Mouse (Mus musculus) liver, embryonic 14.5 days (tissue): ENCODE measurements around the gene Serbp1. TPM values are rescaled to one million over a fixed set of nuclear protein-coding genes. Genes with fewer than 3 reads are reported as not detected.
"Not testable (repeated sequence)": the region's sequence is repeated elsewhere in the genome, so short reads cannot be mapped to it uniquely, and the experiment has no call there.

Experiments used
- ATAC-seq: fragments of 200-750 bp; cut with Nextera tagmentation; 2 replicates; pipeline ENCODE4 v1.8.0; 2017; ENCODE audit warnings: moderate number of reproducible peaks, mild to moderate bottlenecking, moderate library complexity; ENCODE audit not compliant: insufficient read depth
- DNase-seq, 3 experiments: peaks; one replicate each; pipeline ENCODE4 v3.0.0-alpha.2; 2012 to 2013; ENCODE audit warnings: low read depth in 3 of 3, low spot score in 3 of 3
- H3K27ac ChIP-seq: fragments of 300-500 bp; sonication (generic); 2 replicates; pipeline ENCODE4 v1.5.1; 2014; ENCODE audit warnings: moderate library complexity, mild to moderate bottlenecking, control low read depth, inconsistent platforms
- H3K27me3 ChIP-seq: fragments of 300-500 bp; sonication (generic); 2 replicates; pipeline ENCODE4 v1.6.1; 2014; ENCODE audit warnings: mild to moderate bottlenecking, low read length, moderate library complexity; ENCODE audit not compliant: control insufficient read depth, insufficient read depth
- H3K36me3 ChIP-seq: fragments of 300-500 bp; sonication (generic); replicated peaks from 2 replicates; pipeline ENCODE4 v1.6.1; 2014; ENCODE audit warnings: low read depth; ENCODE audit not compliant: control insufficient read depth, insufficient read depth
- H3K4me1 ChIP-seq, 2 experiments: fragments of 200-500 bp in 1 of 2; fragments of 300-500 bp in 1 of 2; sonication (generic) in 1 of 2; replicated peaks; 2 replicates each; pipeline ENCODE4 v1.6.1; 2012 to 2014; ENCODE audit warnings: antibody characterized with exemption in 1 of 2, inconsistent platforms in 1 of 2, low read length in 1 of 2; ENCODE audit not compliant: control insufficient read depth in 2 of 2, insufficient read depth in 2 of 2
- H3K4me2 ChIP-seq: fragments of 300-500 bp; sonication (generic); 2 replicates; pipeline ENCODE4 v1.6.1; 2014; ENCODE audit warnings: low read depth, mild to moderate bottlenecking, control low read depth, moderate library complexity
- H3K4me3 ChIP-seq, 2 experiments: fragments of 200-500 bp in 1 of 2; fragments of 300-500 bp in 1 of 2; sonication (generic) in 1 of 2; 2 replicates each; pipeline ENCODE4 v1.5.1; 2012 to 2014; ENCODE audit warnings: low read depth in 2 of 2, low read length in 2 of 2, mild to moderate bottlenecking in 2 of 2, control low read depth in 1 of 2, inconsistent platforms in 1 of 2, moderate library complexity in 1 of 2; ENCODE audit not compliant: insufficient read depth in 1 of 2
- H3K9ac ChIP-seq: fragments of 300-500 bp; sonication (generic); replicated peaks from 2 replicates; pipeline ENCODE4 v1.6.1; 2014; ENCODE audit warnings: mild to moderate bottlenecking, control low read depth, moderate library complexity
- H3K9me3 ChIP-seq: fragments of 300-500 bp; sonication (generic); 2 replicates; pipeline ENCODE4 v1.6.1; 2016; ENCODE audit warnings: low read length, mixed read lengths; ENCODE audit not compliant: control insufficient read depth
- CTCF ChIP-seq: IDR thresholded peaks from 2 replicates; pipeline ENCODE4 v1.5.1; 2016; ENCODE audit warnings: antibody characterized with exemption, low read depth, control low read depth
- EP300 ChIP-seq: IDR thresholded peaks from 2 replicates; pipeline ENCODE4 v1.6.1; 2016; ENCODE audit warnings: antibody characterized with exemption, low read depth
- WGBS: fragments of 180-500 bp; shearing (Covaris S2); extraction: QIAGEN DNeasy Blood & Tissue Kit; methylation state at CpG from one replicate; pipeline ENCODE4 v1.1.7; 2014; ENCODE audit not compliant: insufficient replicate concordance; 5-methylcytosine and 5-hydroxymethylcytosine counted together
- polyA plus RNA-seq, 2 experiments: library from polyadenylated mRNA; depleted of rRNA in 1 of 2; stranded (reverse) in 1 of 2; unstranded in 1 of 2; fragments of >200 nt; fragmentation: Nextera tagmentation in 1 of 2; extraction: Ambion mirVana in 1 of 2; gene quantifications; 2 replicates each; pipeline versions ENCODE4 v1.2.1 to v1.2.3; 2012 to 2014

Serbp1 gene
- polyA plus RNA-seq, 2 experiments, result 336 to 339 TPM

DNA sequence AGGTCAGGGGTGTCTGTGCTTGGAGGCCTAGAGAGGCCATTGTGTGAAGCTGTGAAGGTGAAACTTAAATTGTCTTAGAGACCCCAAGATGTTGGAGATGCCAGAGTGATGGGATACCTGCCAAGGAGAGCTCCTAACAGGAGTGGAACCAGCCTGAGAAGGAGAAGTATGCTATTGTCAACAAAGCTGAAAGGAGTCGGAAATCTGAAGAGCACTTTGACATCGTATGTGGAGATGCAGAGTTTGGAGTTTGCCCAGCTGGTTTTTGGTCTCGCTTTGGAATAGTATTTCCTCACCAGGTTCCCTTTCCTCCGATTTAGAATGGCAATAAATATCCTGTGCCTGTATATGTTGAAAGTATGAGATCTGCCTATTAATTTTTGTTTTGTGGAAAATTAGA is 20.6 kb upstream of the Serbp1 start:
- TF ChIP-seq CTCF, result no peak
- no peak for TF ChIP-seq EP300
- WGBS, result 59% methylated on average over 4 of the region's 4 CpGs
- Histone ChIP-seq H3K4me1 (no peaks in the 10 kb centered on the region), H3K27me3 (no peaks in the 10 kb centered on the region), H3K27ac (no peak overlapping the region), H3K4me2 (no peak overlapping the region), H3K9ac (no peak overlapping the region), H3K36me3 (no peaks in the 10 kb centered on the region), H3K9me3 (no peaks in the 10 kb centered on the region), H3K4me3 (no peak overlapping the region)
- DNase-seq, result no peak
- ATAC-seq, result no peak

DNA sequence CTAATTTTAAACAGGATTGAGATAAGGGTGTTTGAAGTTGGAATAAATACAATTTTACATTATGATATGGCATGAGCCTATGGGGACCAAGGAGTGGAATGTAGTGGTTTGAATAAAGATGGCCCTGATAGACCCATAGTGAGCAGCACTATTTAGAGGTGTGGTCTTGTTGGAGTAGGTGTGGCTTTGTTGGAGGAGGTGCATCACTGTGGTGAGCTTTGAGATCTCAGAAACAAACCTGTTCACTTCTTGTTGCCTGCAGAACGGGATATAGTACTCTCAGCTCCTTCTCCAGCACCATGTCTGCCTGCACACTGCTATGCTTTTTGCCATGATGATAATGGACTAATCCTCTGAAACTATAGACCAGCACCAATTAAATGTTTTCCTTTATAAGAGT is 20.1 kb upstream of the Serbp1 start:
- no peak overlapping the region for H3K4me3 ChIP-seq
- H3K9ac ChIP-seq, result no peak overlapping the region
- WGBS, result 59% methylated on average over 1 of the region's 1 CpGs
- H3K4me2 ChIP-seq, result no peak overlapping the region
- no peak for DNase-seq
- no peaks in the 10 kb centered on the region for H3K27me3 ChIP-seq
- no peaks in the 10 kb centered on the region for H3K9me3 ChIP-seq
- H3K4me1 ChIP-seq, result no peaks in the 10 kb centered on the region
- no peak for ATAC-seq
- no peak overlapping the region for H3K27ac ChIP-seq
- no peak for TF ChIP-seq EP300
- H3K36me3 ChIP-seq, result no peaks in the 10 kb centered on the region

DNA sequence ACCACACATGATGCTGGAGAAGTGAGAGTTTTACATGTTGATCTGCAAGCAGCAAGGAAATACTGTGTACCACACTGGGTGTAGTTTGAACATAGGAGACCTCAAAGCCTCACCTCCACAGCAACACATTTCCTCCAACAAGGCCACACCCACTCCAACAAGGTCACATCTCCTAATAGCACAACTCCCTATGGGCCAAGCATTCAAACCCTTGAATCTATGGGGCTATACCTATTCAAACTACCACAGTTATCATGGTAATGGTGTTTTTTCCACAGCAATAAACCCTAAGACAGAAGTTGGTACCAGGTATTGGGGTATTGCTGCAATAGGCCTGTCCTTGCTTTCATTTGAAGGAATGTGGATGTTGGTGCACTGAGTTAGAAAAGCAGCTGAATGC is 19.4 kb upstream of the Serbp1 start:
- no peak for ATAC-seq
- TF ChIP-seq EP300 (no peak), CTCF (no peak)
- H3K9ac ChIP-seq, result no peak overlapping the region

DNA sequence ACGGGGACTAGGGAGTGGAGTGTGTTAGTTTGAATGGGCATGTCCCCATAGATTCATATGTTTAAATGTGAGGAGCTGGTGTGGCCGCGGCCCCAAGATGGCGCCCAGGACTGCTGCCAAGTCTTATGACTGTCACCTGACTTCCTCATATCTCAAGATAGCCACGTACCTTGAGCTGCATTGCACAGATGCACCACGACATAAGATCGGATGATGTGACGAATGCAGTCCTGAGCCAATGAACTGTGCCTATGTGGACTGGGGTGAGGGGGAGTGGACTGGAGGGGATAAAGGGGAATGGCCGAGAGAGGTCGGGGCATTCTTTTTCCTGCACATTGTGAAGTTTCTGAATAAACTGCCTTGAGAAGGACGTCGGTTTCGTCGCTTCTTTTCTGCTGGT is 18.0 kb upstream of the Serbp1 start:
- H3K4me3 ChIP-seq, ATAC-seq, H3K27me3 ChIP-seq, H3K9ac ChIP-seq, H3K4me1 ChIP-seq, H3K27ac ChIP-seq, DNase-seq, H3K9me3 ChIP-seq, H3K36me3 ChIP-seq, H3K4me2 ChIP-seq: not testable (repeated sequence)
- WGBS, result 67% methylated on average over 14 of the region's 14 CpGs

More for the DNA sequence above, 19.4 kb upstream of the Serbp1 start:
- Histone ChIP-seq H3K9me3 (no peaks in the 10 kb centered on the region), H3K36me3 (no peaks in the 10 kb centered on the region), H3K4me2 (no peak overlapping the region), H3K27me3 (no peaks in the 10 kb centered on the region), H3K27ac (no peak overlapping the region), H3K4me3 (no peak overlapping the region), H3K4me1 (no peaks in the 10 kb centered on the region)
- no peak for DNase-seq

DNA sequence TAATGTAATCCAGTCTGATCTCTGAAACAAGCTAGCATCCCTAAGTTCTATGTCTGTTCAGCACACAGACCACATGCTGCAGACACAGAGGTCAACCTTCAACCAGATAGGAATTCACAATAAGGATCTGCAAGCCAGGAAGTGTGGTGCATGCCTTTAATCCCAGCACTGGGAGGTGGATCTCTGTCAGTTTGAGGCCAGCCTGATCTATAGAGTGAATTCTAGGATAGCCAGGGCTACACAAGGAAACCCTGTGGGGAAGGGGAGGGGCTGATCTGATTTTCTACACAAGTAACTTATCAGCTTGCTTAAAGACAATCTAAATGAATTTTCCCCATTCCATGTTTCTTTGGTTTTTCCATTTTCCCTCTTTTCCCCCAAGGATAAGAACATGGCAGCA is 17.2 kb upstream of the Serbp1 start:
- DNase-seq (no peak), ATAC-seq (no peak)
- H3K27me3 ChIP-seq, result no peaks in the 10 kb centered on the region
- no peak overlapping the region for H3K27ac ChIP-seq
- H3K9me3 ChIP-seq, result no peaks in the 10 kb centered on the region
- TF ChIP-seq EP300, result no peak
- H3K4me3 ChIP-seq, result no peak overlapping the region
- no peak overlapping the region for H3K9ac ChIP-seq
- H3K4me1 ChIP-seq, result no peaks in the 10 kb centered on the region
- H3K36me3 ChIP-seq, result no peaks in the 10 kb centered on the region
- no peak overlapping the region for H3K4me2 ChIP-seq

DNA sequence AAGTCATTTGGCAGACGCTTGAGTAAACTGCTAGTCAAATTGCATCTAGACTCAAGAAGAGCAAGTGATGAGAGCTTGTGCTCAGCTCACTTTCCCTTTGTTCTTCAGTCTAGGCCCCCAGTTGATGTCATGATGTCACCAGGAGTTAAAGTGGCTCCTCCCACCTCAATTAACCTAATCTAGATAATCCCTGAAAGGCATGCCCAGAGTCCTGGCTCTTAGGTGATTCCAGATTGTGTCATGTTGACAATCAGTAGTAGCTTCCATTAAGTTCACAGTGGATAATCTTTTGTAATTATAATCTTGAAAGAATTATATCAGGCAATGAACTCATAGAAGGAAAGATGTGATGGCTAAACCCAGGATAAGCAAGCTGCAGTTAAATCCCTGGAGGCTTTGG is 14.9 kb upstream of the Serbp1 start:
- Histone ChIP-seq H3K27ac (no peak overlapping the region), H3K27me3 (no peaks in the 10 kb centered on the region), H3K4me1 (no peaks in the 10 kb centered on the region), H3K9ac (no peak overlapping the region), H3K4me2 (no peak overlapping the region), H3K36me3 (no peaks in the 10 kb centered on the region), H3K4me3 (no peak overlapping the region), H3K9me3 (no peaks in the 10 kb centered on the region)
- ATAC-seq (no peak), DNase-seq (no peak)
- 62% methylated on average over 1 of the region's 1 CpGs for WGBS
- TF ChIP-seq EP300, result no peak
- TF ChIP-seq CTCF, result no peak
